Mouse (Mus musculus) embryonic facial prominence, embryonic 14.5 days (tissue): ENCODE data around the gene Ash1l. TPM values are rescaled to one million over a fixed set of nuclear protein-coding genes. Genes with fewer than 3 reads are reported as not detected.

Source experiments
- ATAC-seq: fragments of 200-750 bp; cut with Nextera tagmentation; 2 replicates; pipeline ENCODE4 v1.8.0; 2017; ENCODE audit warnings: low read depth, moderate number of reproducible peaks, moderate TSS enrichment
- DNase-seq: peaks from one replicate; pipeline ENCODE4 v3.0.0-alpha.2; 2015; ENCODE audit warnings: low spot score
- H3K27ac ChIP-seq: fragments of 300-500 bp; sonication (generic); replicated peaks from 2 replicates; pipeline ENCODE4 v1.5.1; 2014; ENCODE audit warnings: low read depth, mild to moderate bottlenecking, low read length, moderate library complexity
- H3K27me3 ChIP-seq: fragments of 300-500 bp; sonication (generic); replicated peaks from 2 replicates; pipeline ENCODE4 v1.6.1; 2014; ENCODE audit warnings: low read length; ENCODE audit not compliant: control insufficient read depth, insufficient read depth
- H3K36me3 ChIP-seq: fragments of 300-500 bp; sonication (generic); 2 replicates; pipeline ENCODE4 v1.6.1; 2014; ENCODE audit warnings: low read length, mixed read lengths; ENCODE audit not compliant: control insufficient read depth, insufficient read depth
- H3K4me1 ChIP-seq: fragments of 300-500 bp; sonication (generic); 2 replicates; pipeline ENCODE4 v1.6.1; 2014; ENCODE audit warnings: antibody characterized with exemption, low read length; ENCODE audit not compliant: control insufficient read depth, insufficient read depth
- H3K4me2 ChIP-seq: fragments of 300-500 bp; sonication (generic); 2 replicates; pipeline ENCODE4 v1.6.1; 2014; ENCODE audit warnings: low read depth, mild to moderate bottlenecking, low read length, moderate library complexity, mixed read lengths
- H3K4me3 ChIP-seq: fragments of 300-500 bp; sonication (generic); 2 replicates; pipeline ENCODE4 v1.5.1; 2014; ENCODE audit warnings: low read depth, mild to moderate bottlenecking, low read length
- H3K9ac ChIP-seq: fragments of 300-500 bp; sonication (generic); 2 replicates; pipeline ENCODE4 v1.6.1; 2014; ENCODE audit warnings: low read depth, mild to moderate bottlenecking, low read length, moderate library complexity, mixed read lengths
- H3K9me3 ChIP-seq: fragments of 300-500 bp; sonication (generic); 2 replicates; pipeline ENCODE4 v1.6.1; 2016; ENCODE audit warnings: low read length; ENCODE audit not compliant: control insufficient read depth
- WGBS: fragments of 180-500 bp; shearing (Covaris S2); extraction: QIAGEN DNeasy Blood & Tissue Kit; methylation state at CpG from one replicate; pipeline ENCODE4 v1.1.7; 2014; 5-methylcytosine and 5-hydroxymethylcytosine counted together
- polyA plus RNA-seq: library from polyadenylated mRNA; unstranded; fragments of >200 nt; fragmentation: Nextera tagmentation; extraction: Ambion mirVana; gene quantifications from 2 replicates; pipeline ENCODE4 v1.2.1, GENCODE M21; 2014

Gene Ash1l
- polyA plus RNA-seq, 1 experiment from 2014 or later = 19.8 TPM

GRCm38 (mm10) chr3:89091811-89092508 is 141.5 kb downstream of the Ash1l start:
- WGBS = 11% methylated on average over 18 of the region's 20 CpGs
- DNase-seq = no peak

GRCm38 (mm10) chr3:89092509-89093090 is 142.2 kb downstream of the Ash1l start:
- Histone ChIP-seq H3K27me3 (peaks cover 4% of the 10 kb centered on the region; the same call in 1 of the 2 replicates), H3K36me3 (peaks cover 31% of the 10 kb centered on the region), H3K9ac (peak overlapping the region; percentile 76), H3K27ac (no peak overlapping the region), H3K4me3 (peak overlapping the region; percentile 69), H3K4me2 (peak overlapping the region; percentile 100), H3K9me3 (no peaks in the 10 kb centered on the region), H3K4me1 (peaks cover 15% of the 10 kb centered on the region)
- ATAC-seq = no peak
- WGBS = 15% methylated on average over 11 of the region's 11 CpGs
- DNase-seq = no peak

More at GRCm38 (mm10) chr3:89091811-89092508, 141.5 kb downstream of the Ash1l start:
- Histone ChIP-seq H3K9ac (peak overlapping the region; percentile 76), H3K27me3 (peaks cover 4% of the 10 kb centered on the region; the same call in 1 of the 2 replicates), H3K4me2 (peak overlapping the region; percentile 100), H3K27ac (no peak overlapping the region; the same call in 1 of the 2 replicates), H3K36me3 (peaks cover 30% of the 10 kb centered on the region), H3K9me3 (no peaks in the 10 kb centered on the region), H3K4me3 (peak overlapping the region; percentile 69), H3K4me1 (peaks cover 16% of the 10 kb centered on the region)
- no peak for ATAC-seq

- Histone ChIP-seq H3K4me2 (peak within 1 kb of the TSS; percentile 100), H3K4me3 (peak within 1 kb of the TSS; percentile 69), H3K36me3 (peaks cover 37% of the 10 kb centered on the region), H3K9me3 (no peaks in the 10 kb centered on the region), H3K9ac (peak within 1 kb of the TSS; percentile 76), H3K4me1 (peaks cover 12% of the 10 kb centered on the region), H3K27me3 (peaks cover 4% of the 10 kb centered on the region; the same call in 1 of the 2 replicates), H3K27ac (no peak within 1 kb of the TSS)
- WGBS = 2% methylated on average over 18 of the region's 18 CpGs
- peak; percentile 59 for ATAC-seq
- peak; percentile 91 for DNase-seq
These were observed 142.8 kb downstream of the Ash1l start, which contains the start of gene Rusc1 for GRCm38 (mm10) chr3:89093175-89093574. Gene Rusc1 (minus strand): TSS chr3:89093311.

GRCm38 (mm10) chr3:89094021-89094420 is 143.6 kb downstream of the Ash1l start:
- DNase-seq (no peak), ATAC-seq (no peak)
- Histone ChIP-seq H3K4me2 (no peak overlapping the region), H3K9ac (no peak overlapping the region; the same call in 1 of the 2 replicates), H3K27me3 (peaks cover 4% of the 10 kb centered on the region; the same call in 1 of the 2 replicates), H3K4me1 (peaks cover 9% of the 10 kb centered on the region), H3K4me3 (no peak overlapping the region), H3K36me3 (peaks cover 45% of the 10 kb centered on the region), H3K9me3 (no peaks in the 10 kb centered on the region), H3K27ac (no peak overlapping the region)
- 84% methylated on average over 10 of the region's 10 CpGs for WGBS

GRCm38 (mm10) chr3:89100811-89101210 is 150.4 kb downstream of the Ash1l start, which contains the start of gene Gm43738:
Gene Gm43738 (minus strand): TSS chr3:89101099.
- Histone ChIP-seq H3K4me2 (peak within 1 kb of the TSS; percentile 84), H3K4me1 (peaks cover 12% of the 10 kb centered on the region), H3K27ac (peak within 1 kb of the TSS; percentile 75), H3K27me3 (no peaks in the 10 kb centered on the region), H3K36me3 (peaks cover 41% of the 10 kb centered on the region), H3K9ac (peak within 1 kb of the TSS; percentile 75), H3K4me3 (peak within 1 kb of the TSS; percentile 70), H3K9me3 (no peaks in the 10 kb centered on the region)
- DNase-seq (no peak), ATAC-seq (no peak)
- WGBS = 35% methylated on average over 7 of the region's 7 CpGs

GRCm38 (mm10) chr3:89101459-89101811 is 151.0 kb downstream of the Ash1l start:
- Histone ChIP-seq H3K9me3 (no peaks in the 10 kb centered on the region), H3K36me3 (peaks cover 34% of the 10 kb centered on the region), H3K4me2 (peak overlapping the region; percentile 84), H3K4me3 (peak overlapping the region; percentile 70), H3K9ac (peak overlapping the region; percentile 75), H3K27ac (peak overlapping the region; percentile 75), H3K4me1 (peaks cover 12% of the 10 kb centered on the region), H3K27me3 (no peaks in the 10 kb centered on the region)
- WGBS = 0% methylated on average over 15 of the region's 19 CpGs
- DNase-seq (no peak), ATAC-seq (0 out of 2 replicates have a peak, but pooled peaks have one; percentile 9)

- peak within 1 kb of the TSS; percentile 70 for H3K4me3 ChIP-seq
- peaks cover 30% of the 10 kb centered on the region for H3K36me3 ChIP-seq
- no peaks in the 10 kb centered on the region for H3K27me3 ChIP-seq
- peak within 1 kb of the TSS; percentile 75 for H3K27ac ChIP-seq
- under 1% methylated on average over 25 of the region's 26 CpGs for WGBS
- H3K9me3 ChIP-seq = no peaks in the 10 kb centered on the region
- DNase-seq (peak; percentile 100), ATAC-seq (peak; percentile 99)
- H3K4me1 ChIP-seq = peaks cover 12% of the 10 kb centered on the region
- peak within 1 kb of the TSS; percentile 75 for H3K9ac ChIP-seq
- H3K4me2 ChIP-seq = peak within 1 kb of the TSS; percentile 84
These were observed 151.5 kb downstream of the Ash1l start, which contains the start of gene Fdps for GRCm38 (mm10) chr3:89101812-89102494. Gene Fdps (minus strand): TSS chr3:89101959.
